Mouse (Mus musculus): ENCODE results near the gene Kif12. TPM values are rescaled to one million over a fixed set of nuclear protein-coding genes. Genes with fewer than 3 reads are reported as not detected.

Kif12 gene
- polyA plus RNA-seq, 1 experiment from 2014 or later = 0.13 TPM

DNA sequence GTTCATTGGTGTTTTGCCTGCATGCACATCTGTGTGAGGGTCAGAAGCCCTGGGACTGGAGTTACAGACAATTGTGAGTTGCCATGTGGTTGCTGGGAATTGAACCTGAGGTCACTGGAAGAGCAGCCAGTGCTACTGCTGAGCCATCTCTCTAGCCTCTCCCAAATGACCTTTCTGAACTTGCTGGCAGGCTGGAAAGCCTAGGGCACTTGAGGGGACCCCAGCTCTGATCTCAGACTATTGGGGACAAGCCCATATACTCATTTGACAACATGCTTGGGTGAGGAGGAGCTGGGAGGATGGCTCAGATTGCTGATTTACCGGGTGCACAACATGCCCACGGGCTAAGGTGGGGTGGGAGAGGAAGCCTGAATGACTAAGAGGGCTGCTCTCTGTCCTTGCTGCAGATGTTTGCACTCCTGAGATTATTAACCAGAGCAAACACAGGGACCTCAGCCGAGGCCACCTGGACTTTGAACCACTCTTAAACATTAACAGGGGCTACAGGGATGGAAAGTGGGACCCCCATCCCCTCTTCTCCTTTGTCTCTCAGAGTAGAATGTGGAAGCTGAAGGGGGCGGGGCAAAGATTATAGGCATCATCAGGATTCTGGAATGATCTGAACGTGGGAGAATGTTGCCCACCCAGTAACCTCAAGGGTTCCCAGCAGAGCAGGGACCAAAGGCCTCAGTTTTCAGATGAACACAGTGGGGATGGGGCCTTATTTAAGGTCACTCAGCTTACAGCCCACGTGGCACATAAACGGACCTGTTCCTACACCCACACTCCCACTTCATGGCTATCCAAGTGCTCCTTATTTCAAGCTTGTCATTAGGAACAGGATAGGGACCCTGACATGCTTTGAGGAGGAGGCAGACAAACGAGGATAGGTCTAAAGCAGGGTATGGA is 15.0 kb downstream of the Kif12 start:
- Histone ChIP-seq H3K9me3 (no peaks in the 10 kb centered on the region), H3K4me3 (no peak overlapping the region), H3K36me3 (no peaks in the 10 kb centered on the region), H3K9ac (no peak overlapping the region), H3K4me1 (peaks cover 7% of the 10 kb centered on the region), H3K27me3 (no peaks in the 10 kb centered on the region), H3K27ac (no peak overlapping the region), H3K4me2 (replicated peaks) (no peak overlapping the region)
- no peak for ATAC-seq (ENCODE audit: low FRiP score, low read depth)
- WGBS = 68% methylated on average over 8 of the region's 8 CpGs

- peaks cover 7% of the 10 kb centered on the region for H3K4me1 ChIP-seq
- no peak overlapping the region for H3K4me3 ChIP-seq
- WGBS = 45% methylated on average over 2 of the region's 2 CpGs
- ATAC-seq (ENCODE audit: low FRiP score, low read depth) = no peak
- no peaks in the 10 kb centered on the region for H3K36me3 ChIP-seq
- no peaks in the 10 kb centered on the region for H3K27me3 ChIP-seq
- H3K9me3 ChIP-seq = no peaks in the 10 kb centered on the region
- no peak overlapping the region for H3K27ac ChIP-seq
- no peak overlapping the region for H3K9ac ChIP-seq
- H3K4me2 ChIP-seq (replicated peaks) = no peak overlapping the region
These were observed 16.3 kb downstream of the Kif12 start for GRCm38 (mm10) chr4:63155596-63155995.

DNA sequence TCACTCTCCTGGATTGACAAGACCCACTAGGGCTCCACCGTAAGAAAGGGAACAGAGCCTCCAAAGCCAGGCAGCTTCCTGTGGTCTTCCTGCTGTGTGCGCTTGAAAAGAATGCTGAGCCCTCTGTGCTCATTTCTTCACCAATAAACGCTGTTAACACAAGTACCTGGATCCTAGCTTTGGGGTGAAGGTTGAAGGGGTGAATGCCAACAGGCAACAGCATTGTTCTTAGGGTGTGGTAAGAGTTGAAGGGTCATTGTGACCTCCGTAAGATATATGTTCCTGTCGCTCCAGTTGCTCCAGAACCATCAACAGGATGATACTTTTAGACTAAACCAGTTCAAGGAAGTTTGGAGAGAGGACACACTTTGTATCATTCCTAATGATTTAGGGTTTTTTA is 17.2 kb downstream of the Kif12 start, which contains the start of gene Ambp:
TSS of gene Ambp (minus strand) at position 101 of the 400 bp plus-strand sequence.
- no peak within 1 kb of the TSS for H3K27ac ChIP-seq
- H3K4me3 ChIP-seq = no peak within 1 kb of the TSS
- 69% methylated on average over 5 of the region's 5 CpGs for WGBS
- H3K9me3 ChIP-seq = no peaks in the 10 kb centered on the region
- H3K27me3 ChIP-seq = no peaks in the 10 kb centered on the region
- no peak within 1 kb of the TSS for H3K4me2 ChIP-seq (replicated peaks)
- peaks cover 7% of the 10 kb centered on the region for H3K4me1 ChIP-seq
- ATAC-seq (ENCODE audit: low FRiP score, low read depth) = no peak
- no peak within 1 kb of the TSS for H3K9ac ChIP-seq
- H3K36me3 ChIP-seq = no peaks in the 10 kb centered on the region

DNA sequence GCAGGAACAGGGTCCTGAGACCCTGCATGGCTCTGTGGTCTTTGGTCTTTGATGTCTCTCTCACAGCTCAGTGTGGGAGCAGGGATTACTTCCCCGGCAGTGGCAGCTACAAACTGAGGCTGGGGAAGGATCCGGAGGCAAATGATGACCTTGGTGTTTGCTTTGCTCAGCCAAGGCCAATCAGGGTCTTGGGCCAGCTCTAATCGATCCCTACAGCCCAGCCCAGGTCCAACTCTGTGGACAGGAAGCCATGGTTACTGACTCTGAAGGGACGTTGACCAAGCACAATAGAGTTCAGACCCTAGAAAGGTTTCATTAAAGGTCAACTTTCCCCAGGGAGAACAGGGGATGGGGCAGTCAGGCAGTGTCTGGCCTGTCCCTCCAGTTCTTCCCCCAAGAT is 17.9 kb downstream of the Kif12 start:
- Histone ChIP-seq H3K9ac (no peak overlapping the region), H3K4me1 (0 out of 2 replicates have a peak, but pooled peaks cover 2% of the 10 kb centered on the region), H3K4me3 (no peak overlapping the region), H3K4me2 (replicated peaks) (no peak overlapping the region), H3K27ac (no peak overlapping the region), H3K9me3 (no peaks in the 10 kb centered on the region), H3K27me3 (no peaks in the 10 kb centered on the region), H3K36me3 (no peaks in the 10 kb centered on the region)
- no peak for ATAC-seq (ENCODE audit: low FRiP score, low read depth)
- 58% methylated on average over 4 of the region's 4 CpGs for WGBS

DNA sequence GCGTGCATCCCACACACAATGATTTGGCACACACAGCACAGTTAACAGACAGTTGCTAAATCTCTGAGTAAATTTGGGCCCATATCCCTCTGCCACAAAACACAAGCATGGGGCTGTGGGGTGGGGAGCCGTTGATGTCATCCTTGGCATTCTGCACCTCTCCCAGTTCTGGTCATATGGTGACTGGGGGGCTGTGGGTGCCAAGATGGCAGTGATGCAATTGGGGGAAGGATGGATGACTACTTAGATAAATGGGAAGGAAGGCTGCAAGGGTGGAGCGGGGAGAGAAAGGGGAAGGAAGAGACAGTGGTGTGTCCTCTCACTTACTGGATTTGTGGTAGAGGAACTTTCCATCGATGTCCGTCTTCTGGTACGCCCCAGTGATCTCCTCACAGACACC is 20.8 kb downstream of the Kif12 start:
- peaks cover 4% of the 10 kb centered on the region for H3K9me3 ChIP-seq
- H3K9ac ChIP-seq = no peak overlapping the region
- WGBS = 93% methylated on average over 6 of the region's 6 CpGs

DNA sequence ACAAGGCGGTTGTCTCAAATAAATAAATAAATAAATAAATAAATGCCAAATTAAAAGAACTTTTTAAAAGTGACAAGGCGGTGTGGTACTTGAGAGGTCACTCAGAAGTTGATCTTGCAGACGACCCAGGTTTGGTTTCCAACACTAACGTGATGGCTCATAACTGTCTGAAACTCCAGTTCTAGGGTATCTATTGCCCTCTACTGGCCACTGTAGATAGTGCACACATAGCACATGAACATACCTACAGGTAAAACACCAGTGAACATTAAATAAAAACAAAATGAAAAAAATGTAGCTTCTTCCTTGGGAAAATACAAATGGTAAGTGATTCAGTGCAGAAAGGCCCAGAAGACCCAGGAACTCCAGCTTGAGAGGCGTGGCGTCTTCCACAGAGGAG is 24.7 kb downstream of the Kif12 start:
- ATAC-seq (ENCODE audit: low FRiP score, low read depth) = no peak

More for the DNA sequence above, 20.8 kb downstream of the Kif12 start:
- no peak overlapping the region for H3K27ac ChIP-seq
- no peak for ATAC-seq (ENCODE audit: low FRiP score, low read depth)
- no peaks in the 10 kb centered on the region for H3K27me3 ChIP-seq
- H3K4me1 ChIP-seq = 0 out of 2 replicates have a peak, but pooled peaks cover 2% of the 10 kb centered on the region
- no peak overlapping the region for H3K4me2 ChIP-seq (replicated peaks)
- no peak overlapping the region for H3K4me3 ChIP-seq
- no peaks in the 10 kb centered on the region for H3K36me3 ChIP-seq

DNA sequence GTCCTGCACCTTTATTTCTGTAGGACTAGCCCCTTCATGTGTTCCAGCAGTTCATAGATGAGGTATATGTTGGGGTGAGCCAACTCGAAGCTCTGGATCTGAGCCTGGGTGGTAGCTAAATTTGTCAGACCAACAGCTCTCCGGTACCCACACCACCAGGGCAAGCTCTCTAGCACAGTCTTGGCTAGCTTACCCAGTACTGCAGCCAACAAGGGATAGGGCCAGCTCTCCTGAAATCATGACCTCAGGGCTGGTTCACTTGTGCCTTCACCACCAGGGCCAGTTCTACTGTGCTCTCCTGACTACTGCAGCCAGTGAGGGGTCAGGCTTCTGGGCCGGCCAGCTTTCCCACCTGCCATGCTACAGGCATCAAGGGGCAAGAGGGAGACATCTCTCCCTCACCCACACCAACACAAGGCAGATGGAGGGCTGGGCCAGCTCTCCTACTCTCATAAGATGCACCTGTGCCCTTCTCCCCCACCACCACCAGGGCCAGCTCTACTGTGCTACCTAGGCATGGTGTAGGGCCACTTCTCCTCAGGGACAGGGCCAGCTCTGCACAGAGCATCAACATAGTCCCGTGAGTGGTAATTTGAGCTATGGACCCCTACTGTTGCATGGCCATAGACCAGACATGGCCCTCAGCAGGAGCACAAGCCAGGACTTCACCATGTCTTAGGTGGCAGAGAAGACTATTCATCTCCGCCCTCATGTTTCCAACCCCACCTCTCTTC is 41.9 kb downstream of the Kif12 start:
- no peaks in the 10 kb centered on the region for H3K4me1 ChIP-seq
- 83% methylated on average over 5 of the region's 5 CpGs for WGBS
- no peak for ATAC-seq (ENCODE audit: low FRiP score, low read depth)
- no peak overlapping the region for H3K27ac ChIP-seq
- H3K9me3 ChIP-seq = no peaks in the 10 kb centered on the region
- H3K4me3 ChIP-seq = no peak overlapping the region
- H3K36me3 ChIP-seq = peaks cover 84% of the 10 kb centered on the region
- H3K27me3 ChIP-seq = no peaks in the 10 kb centered on the region
- H3K9ac ChIP-seq = no peak overlapping the region
- no peak overlapping the region for H3K4me2 ChIP-seq (replicated peaks)

More for the DNA sequence above, 24.7 kb downstream of the Kif12 start:
- Histone ChIP-seq H3K4me3 (no peak overlapping the region), H3K27me3 (no peaks in the 10 kb centered on the region), H3K4me2 (replicated peaks) (no peak overlapping the region), H3K9ac (no peak overlapping the region), H3K9me3 (peaks cover 4% of the 10 kb centered on the region), H3K4me1 (no peaks in the 10 kb centered on the region), H3K36me3 (no peaks in the 10 kb centered on the region), H3K27ac (no peak overlapping the region)
- 93% methylated on average over 6 of the region's 6 CpGs for WGBS

DNA sequence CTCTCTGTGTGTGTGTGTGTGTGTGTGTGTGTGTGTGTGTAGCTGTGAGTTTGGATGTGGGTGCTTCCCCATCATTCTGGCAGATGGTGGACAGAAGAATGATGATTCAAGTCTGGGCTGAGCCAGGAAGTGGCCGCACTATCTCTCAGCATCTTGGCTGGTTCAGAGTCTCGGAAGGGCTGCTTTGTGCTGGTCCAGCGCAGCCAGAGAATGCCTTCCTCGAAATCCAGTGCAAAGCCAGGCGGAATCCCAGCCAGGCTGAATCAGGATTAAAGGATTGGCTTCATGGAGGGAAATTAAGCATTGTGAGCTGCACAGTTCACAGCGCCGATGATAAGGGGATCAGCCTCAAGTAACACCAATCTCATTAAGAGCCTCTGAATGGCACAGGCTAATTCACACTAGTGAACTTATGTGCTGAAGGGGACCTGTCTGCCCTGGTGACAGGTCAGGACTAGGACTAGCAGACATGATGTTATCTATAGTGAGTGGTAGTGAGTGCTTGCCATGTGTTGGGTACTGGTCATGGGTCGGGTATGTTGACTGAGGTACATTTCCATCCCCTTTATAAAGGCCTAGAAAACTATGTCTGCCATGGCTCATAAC is 47.0 kb downstream of the Kif12 start:
- Histone ChIP-seq H3K9ac (no peak overlapping the region), H3K4me1 (no peaks in the 10 kb centered on the region), H3K4me3 (no peak overlapping the region), H3K36me3 (peaks cover 85% of the 10 kb centered on the region), H3K9me3 (no peaks in the 10 kb centered on the region), H3K27ac (no peak overlapping the region), H3K27me3 (no peaks in the 10 kb centered on the region), H3K4me2 (replicated peaks) (no peak overlapping the region)
- 88% methylated on average over 8 of the region's 8 CpGs for WGBS
- no peak for ATAC-seq (ENCODE audit: low FRiP score, low read depth)

DNA sequence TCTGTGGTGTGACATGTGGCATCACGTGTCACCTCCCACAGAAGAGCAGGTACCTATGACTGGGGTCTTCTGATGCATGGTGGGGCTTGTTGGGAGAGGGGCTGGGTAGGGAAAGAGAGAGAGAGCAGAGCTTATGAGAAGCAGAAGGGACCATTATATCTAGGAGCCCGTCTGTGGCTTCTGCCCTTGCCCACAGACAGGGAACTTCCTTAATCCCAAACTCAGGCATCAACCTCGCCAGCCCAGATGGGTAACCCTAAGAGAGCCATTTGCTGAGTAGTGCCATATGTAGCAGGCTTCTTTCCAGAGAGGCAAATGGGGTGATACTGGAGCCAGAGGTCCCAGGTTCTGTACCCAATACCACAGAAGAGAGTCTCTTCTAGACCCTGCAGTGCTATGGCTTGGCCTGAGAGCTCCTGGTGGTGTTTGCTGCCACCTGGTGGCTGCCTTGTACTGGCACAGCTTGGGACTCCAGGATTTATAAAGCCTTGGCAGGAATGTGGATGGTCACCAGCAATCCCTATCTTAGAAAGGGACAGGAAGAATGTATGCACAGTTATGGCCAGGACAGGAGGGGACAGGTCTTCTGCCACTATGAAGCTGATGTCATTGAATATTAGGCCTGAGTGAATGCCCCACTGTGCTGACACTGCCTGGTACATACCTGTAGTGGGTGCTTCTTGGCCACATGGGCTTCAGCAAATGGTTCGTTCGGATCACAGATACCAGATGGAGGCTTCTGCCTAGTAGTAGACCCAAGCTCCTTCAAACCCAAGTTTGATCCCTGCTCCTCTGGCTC is 53.1 kb downstream of the Kif12 start:
- 83% methylated on average over 5 of the region's 5 CpGs for WGBS
- no peak overlapping the region for H3K9ac ChIP-seq
- H3K9me3 ChIP-seq = no peaks in the 10 kb centered on the region
- H3K4me1 ChIP-seq = peaks cover 7% of the 10 kb centered on the region; the same call in 1 of the 2 replicates
- no peak overlapping the region for H3K27ac ChIP-seq
- H3K27me3 ChIP-seq = no peaks in the 10 kb centered on the region
- H3K4me2 ChIP-seq (replicated peaks) = no peak overlapping the region
- H3K36me3 ChIP-seq = peaks cover 90% of the 10 kb centered on the region
- ATAC-seq (ENCODE audit: low FRiP score, low read depth) = peak; percentile 69; the same call in 1 of the 2 replicates
- no peak overlapping the region for H3K4me3 ChIP-seq
